Mouse (Mus musculus) spleen, postnatal 4 days (tissue): ENCODE data around the gene Gm2075.
"Not testable (repeated sequence)": the region's sequence is repeated elsewhere in the genome, so short reads cannot be mapped to it uniquely, and the experiment has no call there.

Experiments used
- DNase-seq, 2 experiments: peaks; one replicate each; pipeline ENCODE4 v3.0.0; 2022; ENCODE audit warnings: low spot score in 2 of 2

Gm2075 gene

GRCm38 (mm10) chr12:88011548-88011947, at the start of gene Gm2075:
Gene Gm2075 (plus strand): TSS chr12:88011848.
- not testable (repeated sequence) for DNase-seq

GRCm38 (mm10) chr12:87984000-87984399, 27.6 kb upstream of the Gm2075 start:
- not testable (repeated sequence) for DNase-seq

GRCm38 (mm10) chr12:88004118-88004517, 7.5 kb upstream of the Gm2075 start:
- not testable (repeated sequence) for DNase-seq

DNA sequence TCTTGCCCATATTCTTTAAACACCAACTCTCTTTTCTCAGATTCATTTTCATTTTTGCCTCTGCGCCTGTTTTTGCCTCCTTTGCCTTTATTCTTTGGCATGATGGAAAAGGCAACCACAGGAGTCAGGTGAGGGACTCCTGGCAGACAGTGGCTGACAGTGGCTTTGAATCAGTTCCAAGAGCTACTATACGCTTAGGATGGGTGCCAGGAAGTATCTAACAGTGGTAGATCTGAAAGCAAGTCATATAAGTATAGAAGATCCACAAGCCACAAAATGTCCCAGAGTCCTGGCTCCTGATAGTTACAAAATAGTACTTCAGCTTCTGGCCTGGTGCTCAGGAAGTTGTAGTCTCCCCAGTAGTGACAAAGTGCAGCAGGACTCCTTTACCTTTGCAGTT, 7.0 kb downstream of the Gm2075 start, which contains the start of gene Gm6803:
TSS of gene Gm6803 (minus strand) at position 101 of the 400 bp plus-strand sequence.
- DNase-seq = not testable (repeated sequence)

GRCm38 (mm10) chr12:88026704-88027103, 15.1 kb downstream of the Gm2075 start, which contains the start of gene Gm2056:
Gene Gm2056 (plus strand): TSS chr12:88027004.
- DNase-seq = not testable (repeated sequence)

DNA sequence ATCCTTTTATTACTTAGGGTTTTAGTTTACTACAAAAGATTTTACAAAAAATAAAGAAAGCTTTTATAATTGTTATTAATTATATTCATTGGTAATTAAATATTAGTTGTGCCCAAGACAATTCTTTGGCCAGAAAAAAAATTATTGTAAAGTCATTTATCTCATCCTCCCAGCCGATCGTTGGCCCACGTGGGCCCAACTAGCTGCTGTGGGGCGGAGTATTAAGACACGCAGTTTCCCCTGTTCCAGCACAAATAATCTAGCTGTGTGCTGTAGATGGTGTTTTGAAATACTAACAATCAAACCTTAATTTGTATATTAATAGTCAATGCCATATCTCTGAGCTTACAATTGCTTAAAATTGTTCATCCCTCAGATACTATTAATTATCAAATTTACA, 20.6 kb downstream of the Gm2075 start:
- not testable (repeated sequence) for DNase-seq

DNA sequence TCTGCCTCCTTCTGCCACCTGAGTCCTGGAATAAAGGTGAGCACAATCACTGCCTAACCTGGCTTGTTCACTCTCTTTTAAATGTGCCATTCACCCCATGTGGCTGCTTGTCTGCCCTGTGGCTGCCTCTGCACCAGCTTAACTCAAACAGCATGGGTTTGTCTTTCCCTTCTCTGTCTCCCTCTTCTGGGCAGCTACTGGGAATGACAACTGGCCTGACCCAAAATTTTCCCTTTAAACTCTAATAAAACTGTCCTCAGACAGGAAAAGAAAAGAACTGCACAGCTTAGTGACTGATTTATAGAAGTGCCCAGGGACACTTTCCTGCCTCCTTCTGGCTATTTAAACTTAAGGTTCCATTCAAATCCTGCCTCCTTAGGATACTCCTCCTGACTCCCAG, 27.4 kb downstream of the Gm2075 start:
- not testable (repeated sequence) for DNase-seq

GRCm38 (mm10) chr12:88039703-88040102, 28.1 kb downstream of the Gm2075 start:
- not testable (repeated sequence) for DNase-seq

GRCm38 (mm10) chr12:88045226-88045625, 33.6 kb downstream of the Gm2075 start:
- not testable (repeated sequence) for DNase-seq
